Mouse (Mus musculus) NIH3T3 (cell line): ENCODE results near the gene Coq8b.

Experiments
- DNase-seq: peaks from one replicate; pipeline ENCODE4 v3.0.0-alpha.2; 2012; ENCODE audit warnings: low read depth

The Coq8b gene

DNA sequence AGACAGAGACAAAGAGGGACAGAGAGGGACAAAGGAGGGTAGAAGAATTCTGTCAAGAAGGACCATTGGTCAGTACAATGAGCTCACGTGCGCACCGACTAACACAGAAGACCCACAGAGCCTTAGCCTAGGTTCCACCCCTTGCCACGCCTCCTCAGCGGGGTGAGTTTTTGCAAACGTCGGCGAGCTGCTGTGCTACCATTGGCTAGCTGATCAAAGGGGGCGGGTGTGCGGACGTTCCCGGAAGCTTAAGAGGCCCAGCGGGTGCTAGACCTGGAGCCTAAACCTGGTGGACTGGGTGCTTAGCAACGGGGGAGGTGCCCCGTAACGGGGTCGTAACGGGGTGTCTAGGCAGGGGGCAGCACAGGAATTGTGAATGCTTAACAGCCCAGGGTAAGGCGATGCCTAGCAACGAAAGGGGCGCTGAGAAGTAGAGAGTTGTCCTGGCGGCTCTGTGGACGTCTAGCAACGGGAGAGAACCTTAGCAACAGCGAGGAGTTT lies at the start of gene Coq8b:
Gene Coq8b, plus strand, starts transcription at position 243 of the 501 bp plus-strand sequence.
- DNase-seq, result peak; percentile 92

DNA sequence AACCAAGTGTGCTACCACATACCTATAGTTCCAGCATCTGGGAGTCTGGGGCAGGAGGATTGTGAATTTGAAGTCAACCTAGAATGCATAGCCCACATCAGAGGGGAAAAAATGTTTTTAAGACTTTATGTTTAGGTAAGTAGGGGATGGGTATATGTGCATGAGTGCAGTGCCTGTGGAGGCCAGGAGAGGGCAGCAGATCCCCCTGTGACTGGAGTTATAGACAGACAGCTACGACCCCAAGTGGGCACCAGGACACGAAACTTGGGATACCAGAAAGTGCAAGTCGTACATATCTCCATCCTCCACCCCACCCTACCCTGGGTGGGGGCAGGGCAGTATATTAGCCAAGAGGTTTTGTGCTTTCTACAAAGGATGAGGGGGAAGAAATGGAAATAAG lies 47.9 kb upstream of the Coq8b start:
- DNase-seq, result peak; percentile 68

DNA sequence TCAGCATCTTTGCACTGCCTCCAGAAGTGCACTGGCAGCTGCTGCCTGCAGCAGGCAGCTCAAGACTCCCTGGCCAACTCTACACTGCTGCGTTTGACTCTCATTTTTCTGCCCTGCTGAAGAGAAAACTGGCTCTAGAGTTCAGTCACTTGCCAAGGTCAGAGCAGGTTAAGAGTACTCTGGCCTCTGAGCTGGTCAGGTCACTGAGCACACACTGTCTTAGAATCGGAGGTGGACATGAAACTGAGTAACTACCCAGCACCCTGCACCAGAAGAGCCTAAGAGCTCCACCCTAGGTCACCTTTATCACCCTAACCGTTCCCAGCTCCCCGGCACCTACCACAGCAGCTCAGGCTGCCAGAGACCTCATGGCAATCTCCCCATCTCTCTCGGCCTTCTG lies 46.8 kb upstream of the Coq8b start:
- no peak for DNase-seq

DNA sequence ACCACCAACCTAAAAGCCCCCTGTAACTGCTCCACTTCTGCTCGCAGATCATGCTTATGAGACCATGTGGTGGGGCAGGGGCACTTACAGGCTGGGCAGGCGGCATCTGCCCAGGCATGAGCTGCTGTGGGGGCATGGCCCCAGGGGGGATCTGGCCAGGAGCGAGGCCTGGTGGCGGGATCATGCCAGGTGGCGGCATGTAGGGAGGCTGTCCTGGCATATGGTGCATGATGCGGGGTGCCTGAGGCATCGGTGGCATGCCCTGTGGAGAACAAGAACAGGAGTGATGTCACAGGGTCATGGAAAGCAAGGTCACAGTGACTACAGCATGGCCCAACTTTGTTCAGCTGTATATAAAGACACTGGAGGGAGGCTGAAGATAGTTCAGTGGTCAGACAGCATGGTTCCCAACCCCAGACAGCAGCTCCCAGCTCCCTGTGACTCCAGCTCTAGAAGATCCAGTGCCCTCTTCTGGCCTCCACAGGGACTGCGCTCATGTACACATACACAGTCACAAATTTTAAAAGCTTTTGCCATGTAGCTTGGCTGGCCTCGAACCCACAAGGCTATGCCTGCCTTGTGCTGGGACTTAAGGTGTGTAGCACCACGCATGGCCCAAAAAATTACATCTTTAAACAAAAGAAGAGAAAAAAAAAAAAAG lies 43.4 kb upstream of the Coq8b start:
- DNase-seq, result peak; percentile 29

DNA sequence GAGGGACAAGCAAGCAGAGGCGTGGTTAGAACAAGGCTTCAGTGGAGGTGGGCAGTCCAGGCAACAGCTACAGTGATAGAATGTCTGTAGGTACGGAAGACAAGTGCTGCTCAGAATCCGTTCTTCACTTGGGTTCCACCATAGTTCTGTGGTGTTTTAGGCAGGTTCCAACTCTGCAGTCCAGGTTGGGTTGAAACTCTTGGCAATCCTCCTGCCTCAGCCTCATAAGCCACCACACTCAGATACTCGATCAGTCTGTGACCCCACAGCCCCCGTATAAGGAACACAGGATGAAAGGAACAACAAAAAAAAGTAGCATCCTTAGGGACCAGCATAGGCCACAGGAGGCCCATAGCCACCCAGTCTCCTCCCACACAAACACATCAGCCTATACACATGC lies 40.4 kb upstream of the Coq8b start:
- DNase-seq, result no peak

DNA sequence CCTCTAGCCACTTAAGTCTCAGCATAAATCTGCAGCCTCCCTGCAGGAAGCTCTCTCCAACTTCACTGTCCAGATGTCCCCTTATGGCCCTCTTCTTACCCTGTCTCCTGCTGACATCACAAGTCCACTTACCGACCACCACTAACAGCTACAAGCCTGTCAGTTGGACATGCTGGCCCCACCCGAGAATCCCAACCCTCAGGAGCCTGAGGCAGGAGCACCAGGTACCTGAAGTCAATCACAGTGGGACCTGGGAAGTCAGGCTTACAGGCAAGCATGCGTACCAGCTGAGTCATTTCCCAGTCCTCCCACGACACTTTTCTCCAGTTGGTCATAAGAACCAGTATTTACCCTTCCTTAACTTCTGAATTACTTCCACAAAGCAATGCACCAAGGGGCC lies 39.1 kb upstream of the Coq8b start:
- peak; percentile 24 for DNase-seq

DNA sequence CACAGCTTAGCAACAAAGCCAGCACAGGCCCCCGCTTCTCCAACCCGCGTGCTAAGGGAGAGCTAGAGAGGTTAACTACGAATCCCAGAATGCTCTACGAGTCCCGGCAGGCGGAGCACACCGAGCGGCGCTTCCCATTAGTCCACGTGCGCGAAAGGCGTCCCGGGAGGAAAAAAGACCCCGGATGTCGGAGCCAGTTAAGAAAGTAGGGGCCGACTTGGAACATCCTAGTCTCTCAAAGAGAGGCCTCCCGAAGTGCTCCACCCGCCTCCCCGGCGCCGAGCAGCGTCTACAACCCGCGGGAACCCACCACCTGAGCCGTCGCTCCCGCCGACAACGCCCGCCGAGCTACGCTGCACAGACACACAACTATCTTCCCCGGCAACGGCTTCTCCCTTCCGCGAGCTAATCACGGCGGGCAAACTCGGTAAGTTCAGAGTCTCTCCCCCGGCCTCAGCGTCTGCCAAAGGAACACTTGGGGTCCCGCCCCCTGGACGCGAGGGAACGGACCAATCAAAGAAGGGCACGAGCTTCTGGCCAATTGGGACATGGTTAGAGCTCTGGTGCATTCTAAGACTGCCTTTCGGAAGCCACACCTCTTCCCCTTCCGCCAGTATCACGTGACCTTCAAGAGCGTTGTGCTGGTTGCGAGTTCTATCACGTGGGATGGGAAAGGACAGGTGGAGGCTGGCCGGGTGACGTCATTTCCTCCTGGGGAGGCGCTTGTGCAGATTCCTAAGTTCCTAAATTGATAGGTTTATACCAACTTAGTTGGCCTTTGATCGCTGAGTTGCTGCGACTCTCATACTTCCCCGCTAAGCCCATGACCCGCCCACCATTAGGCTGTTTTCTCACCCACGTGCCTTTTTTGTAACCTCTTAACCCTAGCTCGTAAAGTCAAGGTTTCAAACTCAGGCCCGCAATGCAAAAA lies 36.9 kb upstream of the Coq8b start, which contains the start of the genes BC024978 and Snrpa:
Gene BC024978, plus strand, starts transcription at position 101 of the 931 bp plus-strand sequence.
Gene Snrpa, minus strand, starts transcription at position 591 of the 931 bp plus-strand sequence.
- peak; percentile 99 for DNase-seq

DNA sequence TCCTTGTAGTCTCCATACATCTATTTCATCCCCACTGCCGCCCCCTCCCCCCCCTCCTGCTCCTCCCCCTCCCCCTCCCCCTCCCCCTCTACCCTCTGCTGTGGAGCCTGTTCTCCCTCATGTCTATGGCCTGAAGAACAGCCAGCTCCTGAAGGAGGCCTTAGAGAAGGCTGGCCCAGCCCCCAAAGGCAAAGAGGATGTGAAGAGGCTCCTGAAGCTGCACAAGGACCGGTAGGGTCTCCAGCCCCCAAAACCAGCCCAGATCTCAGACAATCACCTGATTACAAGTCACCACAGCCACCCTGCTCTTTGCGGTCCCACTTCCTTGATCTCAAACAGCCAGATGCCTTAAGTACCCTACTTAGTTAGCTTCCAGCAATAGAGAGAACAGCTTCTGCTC lies 35.7 kb upstream of the Coq8b start:
- no peak for DNase-seq

DNA sequence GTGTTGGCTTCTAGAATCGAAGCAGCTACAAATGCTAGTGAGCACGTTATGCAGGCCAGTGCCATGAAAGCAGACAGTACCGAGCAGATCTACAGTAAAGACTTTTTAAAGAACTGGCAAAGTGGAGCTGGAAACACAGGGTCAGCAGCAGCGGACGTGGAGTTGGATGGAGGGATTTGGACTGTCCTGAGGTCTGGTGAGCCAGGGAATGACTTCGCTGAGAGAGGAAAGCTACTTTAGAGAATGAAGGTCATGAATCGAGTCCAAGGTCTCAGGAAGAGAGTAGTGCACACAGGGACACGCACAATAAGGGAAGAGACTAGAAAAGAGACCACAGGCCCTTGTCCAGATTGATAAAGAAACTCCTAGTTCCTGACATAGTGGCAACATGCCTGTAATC lies 35.2 kb upstream of the Coq8b start:
- no peak for DNase-seq

DNA sequence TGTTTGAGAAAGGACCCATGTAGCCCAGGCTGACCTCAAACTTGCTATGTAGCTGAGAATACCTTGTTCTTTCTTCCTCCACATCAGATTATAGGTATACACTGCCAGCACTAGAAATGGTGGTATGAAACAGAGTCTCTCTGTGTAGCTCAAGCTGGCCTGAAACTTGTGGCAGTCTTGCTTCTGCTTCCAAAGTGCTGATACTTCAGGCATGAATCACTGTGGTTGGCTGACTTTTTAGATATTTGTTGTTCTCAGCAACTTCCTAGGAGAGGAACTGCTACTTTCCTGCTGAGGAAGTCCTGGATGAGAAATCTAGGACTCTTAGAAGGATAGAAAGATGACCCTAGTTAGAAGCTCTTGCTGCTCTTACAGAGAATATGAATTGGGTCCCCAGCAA lies 34.5 kb upstream of the Coq8b start:
- peak; percentile 80 for DNase-seq

DNA sequence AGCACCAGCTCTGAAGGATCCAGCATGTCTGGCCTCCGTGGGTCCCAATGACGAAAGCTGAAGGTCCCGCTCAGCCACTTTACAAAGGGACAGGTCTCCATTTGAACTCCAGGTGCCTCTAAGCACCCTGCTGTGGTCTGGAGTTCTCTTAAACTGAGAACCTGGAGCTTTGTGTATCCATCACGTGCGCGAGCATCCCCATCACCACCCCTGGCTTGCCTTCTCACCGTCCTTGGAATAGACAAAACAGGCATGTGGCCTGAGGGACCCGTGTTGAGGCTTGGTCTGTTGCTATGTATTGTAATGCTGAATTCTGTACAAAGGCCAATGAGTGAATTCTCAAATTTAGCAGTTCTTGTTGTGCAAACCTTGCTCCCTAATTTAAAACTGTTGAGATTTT lies 34.0 kb upstream of the Coq8b start:
- no peak for DNase-seq

DNA sequence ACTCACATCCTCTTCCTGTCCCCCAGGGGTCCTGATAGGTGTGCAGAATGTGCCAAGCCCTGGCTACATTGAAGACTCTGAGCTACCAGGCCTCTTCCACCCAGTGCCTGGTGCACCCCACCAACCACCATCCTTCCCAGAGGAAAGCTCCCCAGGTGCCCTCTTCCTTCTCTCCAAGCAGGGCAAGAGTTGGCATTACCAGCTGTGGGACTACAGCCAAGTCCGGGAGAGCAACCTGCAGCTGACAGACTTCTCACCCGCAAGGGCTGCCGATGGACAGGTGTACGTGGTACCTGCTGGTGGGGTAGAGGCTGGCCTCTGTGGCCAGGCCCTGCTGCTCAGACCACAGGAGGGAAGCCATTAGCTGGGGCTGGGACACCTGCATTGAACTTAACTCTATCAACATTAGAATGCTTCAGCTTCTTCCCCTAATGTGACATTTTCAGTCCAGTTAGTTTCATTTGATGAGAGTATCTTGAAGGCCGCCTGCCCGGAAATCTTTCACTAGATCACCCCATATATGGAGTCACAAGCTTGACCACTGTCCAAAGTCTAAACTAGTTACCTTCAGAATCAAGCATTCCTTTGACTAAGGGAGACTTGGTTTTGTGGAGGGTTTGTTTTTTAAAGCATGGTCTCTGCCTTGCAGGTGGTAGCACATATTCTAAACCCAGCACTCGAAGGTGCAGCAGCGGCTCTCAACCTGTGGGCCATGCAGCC lies 28.9 kb upstream of the Coq8b start:
- no peak for DNase-seq

DNA sequence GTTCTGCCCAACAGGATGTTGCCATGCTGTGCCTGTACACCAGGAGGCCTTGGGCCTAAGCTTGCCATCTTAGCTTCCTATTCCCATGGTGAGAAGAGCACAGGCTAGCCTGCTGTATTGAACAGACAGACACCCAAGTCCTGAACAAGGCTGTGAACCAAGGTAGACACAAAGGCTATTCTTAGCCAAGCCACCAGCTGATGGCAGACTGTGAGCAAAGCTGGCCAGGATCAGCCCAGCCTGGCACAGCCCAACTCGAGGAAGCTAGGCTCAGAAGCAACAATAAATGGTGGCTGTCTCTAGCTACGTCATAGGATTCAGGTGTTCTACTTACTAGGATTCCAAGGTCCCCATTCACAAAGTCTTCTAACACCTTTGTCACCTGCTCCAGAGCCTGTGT lies 20.2 kb upstream of the Coq8b start:
- DNase-seq, result no peak

DNA sequence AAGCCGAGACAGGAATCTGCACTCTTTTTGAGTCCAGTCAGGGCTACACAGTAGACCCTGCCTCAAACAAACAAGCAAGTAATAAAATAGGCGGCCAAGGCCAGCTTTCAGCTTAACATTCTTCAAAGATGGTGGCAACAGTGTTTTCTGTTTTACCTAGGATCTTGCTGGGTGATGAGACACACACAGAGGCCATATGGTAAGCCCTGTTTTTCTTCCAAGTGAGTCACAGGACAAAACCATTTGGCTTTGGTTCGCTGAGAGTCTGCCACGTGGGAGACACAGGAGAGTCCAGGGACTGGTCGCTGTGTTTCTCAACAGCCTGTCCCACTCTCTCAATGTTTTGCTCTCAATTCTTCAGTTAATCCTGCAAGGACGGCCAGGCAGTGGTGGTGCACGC lies 14.2 kb upstream of the Coq8b start:
- DNase-seq, result peak; percentile 73

DNA sequence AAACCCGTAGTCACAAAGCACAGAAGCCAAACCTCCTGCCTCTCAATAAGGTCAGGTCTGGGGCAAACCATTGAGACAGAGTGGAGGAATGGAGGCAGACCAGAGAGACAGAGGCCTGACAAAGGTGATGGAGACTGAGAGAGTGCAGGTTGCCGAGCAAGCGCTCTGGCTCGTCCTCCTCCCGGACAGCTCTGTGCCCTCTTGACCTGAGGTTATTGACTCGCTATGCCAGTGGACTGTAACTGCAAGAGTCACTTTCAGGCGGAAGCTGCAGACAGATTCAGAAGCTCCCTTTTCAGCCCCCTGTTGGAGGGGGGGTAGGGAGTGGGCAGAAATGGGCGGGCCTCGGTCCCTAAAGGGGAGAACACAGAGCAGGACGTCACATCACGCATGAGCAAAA lies 12.9 kb upstream of the Coq8b start:
- DNase-seq, result no peak

DNA sequence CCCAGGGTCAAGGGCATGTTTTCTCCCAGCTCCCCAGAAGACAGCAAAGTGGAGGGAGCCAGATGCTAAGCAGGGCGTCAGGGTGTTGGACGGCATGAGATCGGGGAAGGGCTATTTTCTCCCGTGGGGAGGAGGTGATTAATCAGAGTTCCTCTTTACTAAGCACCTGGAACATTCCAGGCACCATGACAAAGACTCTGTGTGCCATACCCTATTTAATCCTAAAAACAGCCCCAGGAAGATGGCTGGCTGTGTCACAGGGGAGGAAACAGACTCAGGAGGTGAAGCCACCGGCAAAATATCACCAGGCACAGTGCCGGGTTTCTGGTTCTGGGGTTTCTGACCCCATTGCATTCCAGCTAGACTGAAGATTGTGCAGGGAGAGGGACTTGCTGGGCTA lies 10.9 kb upstream of the Coq8b start:
- no peak for DNase-seq

DNA sequence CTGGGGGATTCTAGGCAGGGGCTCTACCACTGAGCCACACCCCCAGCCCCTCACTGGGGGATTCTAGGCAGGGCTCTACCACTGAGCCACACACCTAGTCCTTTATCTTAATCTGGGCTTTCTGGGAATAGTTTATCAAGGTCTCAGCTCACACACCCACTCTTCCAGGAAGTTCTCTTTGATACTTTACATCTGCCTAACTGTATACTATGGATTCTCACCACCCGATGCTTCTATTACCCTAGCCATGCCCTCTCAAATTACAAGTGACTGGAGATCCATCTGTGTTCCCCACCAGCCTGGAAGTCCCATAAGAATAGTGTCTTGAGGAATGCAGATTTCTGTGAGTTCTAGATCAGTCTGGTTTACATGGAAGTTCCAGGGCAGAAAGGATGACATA lies 10.3 kb upstream of the Coq8b start:
- no peak for DNase-seq

DNA sequence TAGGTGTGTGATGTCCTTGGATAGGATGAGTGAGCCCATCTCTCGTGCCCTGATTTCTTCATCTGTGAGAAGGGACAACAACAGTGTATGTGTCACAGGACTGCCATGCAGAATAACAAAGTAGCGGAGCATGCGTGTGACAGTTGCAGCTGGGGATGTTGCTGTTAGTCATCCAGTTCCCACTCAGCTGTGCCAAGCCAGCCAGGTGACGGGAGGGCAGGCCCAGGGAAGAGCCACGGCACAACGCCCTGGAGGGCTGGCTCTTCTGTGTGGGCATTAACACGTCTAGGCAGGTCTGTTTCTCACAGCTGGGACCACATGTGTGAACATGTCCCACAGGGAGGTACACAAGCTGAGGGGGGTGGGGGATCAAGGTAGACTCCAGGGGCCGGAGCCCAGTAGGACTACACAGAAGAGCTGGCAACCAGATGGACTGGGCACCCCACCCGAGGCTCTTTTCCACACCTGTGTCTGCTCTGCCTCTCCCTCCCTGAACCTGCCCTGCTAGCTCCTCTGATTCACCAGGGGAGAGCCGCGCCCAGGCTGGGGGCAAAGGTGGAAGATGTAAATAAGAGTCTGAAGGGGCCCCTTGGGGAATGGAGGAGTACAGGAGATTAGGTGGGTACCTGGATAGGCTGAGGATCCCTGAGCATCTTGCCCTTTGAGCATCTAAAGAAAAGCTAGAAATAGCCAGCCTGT lies 7.8 kb upstream of the Coq8b start:
- no peak for DNase-seq

DNA sequence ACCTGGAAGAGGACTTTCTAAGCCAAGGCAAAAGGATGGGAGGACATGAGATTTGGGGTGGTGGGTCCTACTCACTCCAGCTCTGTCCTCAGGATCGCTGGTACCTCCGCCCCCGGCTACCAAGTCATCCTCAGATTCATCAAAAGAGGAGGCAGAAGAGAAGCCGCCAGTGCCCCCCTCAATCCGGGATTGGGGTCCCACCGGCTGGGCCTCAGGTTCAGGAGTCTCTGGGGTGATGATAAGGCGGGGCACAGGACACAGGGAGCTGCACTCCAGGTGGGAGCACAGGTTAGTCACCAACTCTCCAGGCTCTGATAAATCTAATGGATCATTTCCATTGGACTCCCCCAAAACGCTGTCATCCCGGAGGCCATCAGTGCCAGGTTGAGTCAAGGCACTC lies 5.5 kb upstream of the Coq8b start:
- DNase-seq, result no peak

DNA sequence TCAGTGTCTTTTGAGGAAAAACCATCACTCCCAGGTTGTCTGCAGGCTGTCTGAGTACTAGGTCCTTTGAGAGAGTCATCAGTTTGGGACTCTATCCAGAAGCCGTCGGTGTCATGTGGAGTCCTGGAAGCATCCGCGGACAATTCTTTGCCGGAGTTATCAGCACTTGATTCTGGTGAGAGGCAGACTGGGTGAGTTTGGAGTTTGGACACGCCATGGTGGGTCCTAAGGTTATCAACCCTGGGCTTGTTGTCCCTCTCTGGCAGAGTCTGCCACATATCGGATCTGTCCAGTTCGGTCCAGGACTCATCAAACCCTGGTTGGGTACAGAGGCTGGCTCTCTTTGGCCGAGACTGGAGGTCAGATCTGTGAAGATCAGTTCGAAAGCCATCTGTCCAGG lies 5.1 kb upstream of the Coq8b start:
- peak; percentile 50 for DNase-seq

DNA sequence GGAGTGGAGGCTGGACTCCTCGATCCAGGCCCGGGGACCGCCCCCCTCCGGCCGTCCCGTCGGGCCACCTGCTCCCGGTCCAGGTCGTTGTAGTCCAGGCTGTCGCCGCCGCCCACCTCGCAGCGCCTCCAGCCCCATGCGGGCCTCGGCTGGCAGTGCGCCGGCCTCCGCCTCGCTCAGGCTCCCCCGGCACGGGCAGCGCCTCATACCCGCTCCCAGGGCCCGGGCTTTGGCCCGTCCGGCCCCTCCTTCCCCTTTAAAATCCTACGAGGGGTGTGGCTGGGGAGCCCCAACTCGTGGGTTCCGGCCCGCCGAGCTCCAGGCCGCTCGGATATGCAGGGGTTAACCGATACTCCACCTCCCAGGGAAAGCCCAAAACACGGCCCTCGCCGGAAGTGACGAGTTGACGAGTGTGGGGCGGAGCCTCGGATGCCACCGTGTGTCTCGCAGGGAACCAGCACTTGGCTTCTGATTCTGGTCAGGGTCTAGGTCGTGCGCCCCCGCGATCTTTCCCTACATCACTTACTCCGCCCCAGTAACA lies 4.5 kb upstream of the Coq8b start, which contains the start of gene Itpkc:
Gene Itpkc, minus strand, starts transcription at position 381 of the 541 bp plus-strand sequence.
- peak; percentile 96 for DNase-seq
